Mouse (Mus musculus) limb, embryonic 15.5 days (tissue): ENCODE results near the gene Fkbp8. TPM values are rescaled to one million over a fixed set of nuclear protein-coding genes. Genes with fewer than 3 reads are reported as not detected.

ENCODE experiments used
- ATAC-seq: fragments of 200-750 bp; cut with Nextera tagmentation; 2 replicates; pipeline ENCODE4 v1.8.0; 2017; ENCODE audit warnings: low read depth, moderate TSS enrichment; ENCODE audit not compliant: insufficient number of reproducible peaks, low FRiP score, low TSS enrichment
- H3K27ac ChIP-seq: fragments of 300-500 bp; sonication (generic); 2 replicates; pipeline ENCODE4 v1.5.1; 2015; ENCODE audit warnings: moderate library complexity, mild to moderate bottlenecking, inconsistent platforms
- H3K27me3 ChIP-seq: fragments of 300-500 bp; sonication (generic); 2 replicates; pipeline ENCODE4 v1.6.1; 2015; ENCODE audit warnings: inconsistent platforms
- H3K36me3 ChIP-seq: fragments of 300-500 bp; sonication (generic); 2 replicates; pipeline ENCODE4 v1.6.1; 2015; ENCODE audit warnings: inconsistent platforms
- H3K4me1 ChIP-seq: fragments of 300-500 bp; sonication (generic); 2 replicates; pipeline ENCODE4 v1.6.1; 2015; ENCODE audit warnings: inconsistent platforms
- H3K4me2 ChIP-seq: fragments of 300-500 bp; sonication (generic); 2 replicates; pipeline ENCODE4 v1.6.1; 2015; ENCODE audit warnings: mild to moderate bottlenecking, inconsistent platforms
- H3K4me3 ChIP-seq: fragments of 300-500 bp; sonication (generic); 2 replicates; pipeline ENCODE4 v1.5.1; 2015; ENCODE audit warnings: mild to moderate bottlenecking, inconsistent platforms
- H3K9ac ChIP-seq: fragments of 300-500 bp; sonication (generic); 2 replicates; pipeline ENCODE4 v1.6.1; 2015; ENCODE audit warnings: inconsistent platforms
- H3K9me3 ChIP-seq: fragments of 300-500 bp; sonication (generic); 2 replicates; pipeline ENCODE4 v1.6.1; 2016; ENCODE audit warnings: inconsistent platforms
- WGBS: fragments of 180-500 bp; shearing (Covaris S2); methylation state at CpG from one replicate; pipeline ENCODE4 v1.1.7; 2015; 5-methylcytosine and 5-hydroxymethylcytosine counted together
- polyA plus RNA-seq: library from polyadenylated mRNA; unstranded; fragments of >200 nt; fragmentation: Nextera tagmentation; extraction: Ambion mirVana; gene quantifications from 2 replicates; pipeline ENCODE4 v1.2.1, GENCODE M21; 2015

The Fkbp8 gene
- polyA plus RNA-seq, 1 experiment from 2014 or later, result 274 TPM

DNA sequence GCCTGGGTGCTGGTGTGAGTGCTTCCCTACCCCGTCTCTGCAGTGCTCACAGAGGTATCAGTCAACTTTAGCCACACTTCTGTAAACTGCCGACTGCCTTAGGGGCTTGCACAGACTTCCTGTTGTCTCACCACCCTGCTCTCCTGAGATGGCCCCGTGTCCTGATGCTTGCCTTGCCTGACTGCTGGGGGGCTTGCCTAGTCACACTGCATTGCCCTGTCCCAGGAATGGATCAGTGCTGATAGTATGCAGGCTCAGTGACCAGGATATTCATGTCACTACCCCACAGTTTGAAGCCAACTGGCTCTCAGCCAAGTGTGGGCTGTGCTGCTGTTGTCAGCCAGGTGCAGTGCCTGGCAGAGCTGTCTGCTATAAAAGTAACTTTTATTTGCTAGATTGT is 38.0 kb downstream of the Fkbp8 start:
- WGBS, result 41% methylated on average over 3 of the region's 3 CpGs
- no peaks in the 10 kb centered on the region for H3K27me3 ChIP-seq
- H3K9me3 ChIP-seq, result no peaks in the 10 kb centered on the region
- peaks cover 25% of the 10 kb centered on the region for H3K4me1 ChIP-seq
- no peak overlapping the region for H3K9ac ChIP-seq
- no peak overlapping the region for H3K4me2 ChIP-seq
- ATAC-seq, result no peak
- H3K36me3 ChIP-seq, result peaks cover 7% of the 10 kb centered on the region
- H3K27ac ChIP-seq, result no peak overlapping the region
- no peak overlapping the region for H3K4me3 ChIP-seq

- Histone ChIP-seq H3K36me3 (peaks cover 27% of the 10 kb centered on the region), H3K9me3 (no peaks in the 10 kb centered on the region), H3K4me3 (no peak overlapping the region), H3K27me3 (no peaks in the 10 kb centered on the region), H3K9ac (no peak overlapping the region), H3K4me2 (no peak overlapping the region), H3K27ac (no peak overlapping the region), H3K4me1 (peaks cover 6% of the 10 kb centered on the region)
- no peak for ATAC-seq
Measured at GRCm38 (mm10) chr8:70570360-70570759, 42.8 kb downstream of the Fkbp8 start.

- no peak overlapping the region for H3K4me3 ChIP-seq
- no peak overlapping the region for H3K4me2 ChIP-seq
- H3K9ac ChIP-seq, result no peak overlapping the region
- no peaks in the 10 kb centered on the region for H3K4me1 ChIP-seq
- no peaks in the 10 kb centered on the region for H3K27me3 ChIP-seq
- H3K9me3 ChIP-seq, result no peaks in the 10 kb centered on the region
- WGBS, result 79% methylated on average over 6 of the region's 6 CpGs
- peak; percentile 41; the same call in 1 of the 2 replicates for ATAC-seq
- no peak overlapping the region for H3K27ac ChIP-seq
- H3K36me3 ChIP-seq, result peaks cover 27% of the 10 kb centered on the region
Measured at GRCm38 (mm10) chr8:70570990-70571389, 43.5 kb downstream of the Fkbp8 start.

GRCm38 (mm10) chr8:70574302-70574701 is 46.8 kb downstream of the Fkbp8 start:
- H3K9me3 ChIP-seq, result no peaks in the 10 kb centered on the region
- ATAC-seq, result no peak

DNA sequence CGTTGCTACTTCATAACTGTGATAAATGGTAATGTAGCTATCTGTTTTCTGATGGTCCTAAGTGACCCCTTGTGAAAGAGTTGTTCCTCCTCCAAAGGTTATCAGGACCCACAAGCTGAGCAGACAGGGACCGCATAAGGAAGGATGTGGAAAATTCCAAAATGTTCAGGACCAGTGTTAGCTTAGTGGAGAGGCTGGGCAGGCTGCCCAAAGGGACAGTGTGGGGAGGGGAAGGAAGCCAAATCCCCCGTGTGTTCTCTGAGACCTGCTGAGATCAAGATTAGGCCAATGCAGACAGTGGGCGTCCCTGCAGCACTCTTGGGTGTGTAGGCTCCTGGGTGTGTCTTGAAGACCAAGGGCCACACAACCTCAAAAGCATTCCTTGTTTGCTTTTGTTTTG is 47.4 kb downstream of the Fkbp8 start:
- no peak overlapping the region for H3K4me2 ChIP-seq
- H3K27me3 ChIP-seq, result no peaks in the 10 kb centered on the region
- H3K4me3 ChIP-seq, result no peak overlapping the region
- H3K4me1 ChIP-seq, result no peaks in the 10 kb centered on the region
- H3K9ac ChIP-seq, result no peak overlapping the region
- ATAC-seq, result no peak
- H3K9me3 ChIP-seq, result no peaks in the 10 kb centered on the region
- H3K27ac ChIP-seq, result no peak overlapping the region
- peaks cover 44% of the 10 kb centered on the region for H3K36me3 ChIP-seq
- 78% methylated on average over 4 of the region's 4 CpGs for WGBS

More at GRCm38 (mm10) chr8:70574302-70574701, 46.8 kb downstream of the Fkbp8 start:
- Histone ChIP-seq H3K36me3 (peaks cover 45% of the 10 kb centered on the region), H3K27ac (no peak overlapping the region), H3K9ac (no peak overlapping the region), H3K4me2 (no peak overlapping the region), H3K27me3 (no peaks in the 10 kb centered on the region), H3K4me3 (no peak overlapping the region), H3K4me1 (no peaks in the 10 kb centered on the region)

DNA sequence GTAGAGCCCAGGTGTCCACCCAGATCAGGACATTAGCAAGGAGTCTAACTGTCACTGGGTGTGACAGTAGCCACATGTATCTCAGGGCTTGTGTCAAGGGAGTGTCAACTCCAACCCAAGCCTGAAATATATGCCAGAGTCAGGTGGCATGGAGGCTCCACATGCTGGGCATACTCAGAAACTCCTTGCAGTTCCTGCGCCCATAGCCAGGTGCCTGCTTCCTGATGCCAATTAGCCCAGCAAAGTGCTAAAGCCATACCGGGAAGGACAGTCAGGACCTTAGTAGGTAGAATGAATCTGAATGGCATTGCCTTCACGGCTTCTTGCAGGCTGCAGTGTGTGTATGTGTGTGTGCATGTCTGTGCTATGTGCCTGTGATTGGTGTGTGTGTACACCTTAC is 49.7 kb downstream of the Fkbp8 start:
- H3K4me1 ChIP-seq, result no peaks in the 10 kb centered on the region
- H3K9ac ChIP-seq, result no peak overlapping the region
- H3K36me3 ChIP-seq, result peaks cover 65% of the 10 kb centered on the region
- no peak overlapping the region for H3K27ac ChIP-seq
- H3K4me2 ChIP-seq, result no peak overlapping the region
- H3K9me3 ChIP-seq, result no peaks in the 10 kb centered on the region
- H3K4me3 ChIP-seq, result no peak overlapping the region
- H3K27me3 ChIP-seq, result no peaks in the 10 kb centered on the region
- ATAC-seq, result no peak
- 93% methylated on average over 3 of the region's 3 CpGs for WGBS

DNA sequence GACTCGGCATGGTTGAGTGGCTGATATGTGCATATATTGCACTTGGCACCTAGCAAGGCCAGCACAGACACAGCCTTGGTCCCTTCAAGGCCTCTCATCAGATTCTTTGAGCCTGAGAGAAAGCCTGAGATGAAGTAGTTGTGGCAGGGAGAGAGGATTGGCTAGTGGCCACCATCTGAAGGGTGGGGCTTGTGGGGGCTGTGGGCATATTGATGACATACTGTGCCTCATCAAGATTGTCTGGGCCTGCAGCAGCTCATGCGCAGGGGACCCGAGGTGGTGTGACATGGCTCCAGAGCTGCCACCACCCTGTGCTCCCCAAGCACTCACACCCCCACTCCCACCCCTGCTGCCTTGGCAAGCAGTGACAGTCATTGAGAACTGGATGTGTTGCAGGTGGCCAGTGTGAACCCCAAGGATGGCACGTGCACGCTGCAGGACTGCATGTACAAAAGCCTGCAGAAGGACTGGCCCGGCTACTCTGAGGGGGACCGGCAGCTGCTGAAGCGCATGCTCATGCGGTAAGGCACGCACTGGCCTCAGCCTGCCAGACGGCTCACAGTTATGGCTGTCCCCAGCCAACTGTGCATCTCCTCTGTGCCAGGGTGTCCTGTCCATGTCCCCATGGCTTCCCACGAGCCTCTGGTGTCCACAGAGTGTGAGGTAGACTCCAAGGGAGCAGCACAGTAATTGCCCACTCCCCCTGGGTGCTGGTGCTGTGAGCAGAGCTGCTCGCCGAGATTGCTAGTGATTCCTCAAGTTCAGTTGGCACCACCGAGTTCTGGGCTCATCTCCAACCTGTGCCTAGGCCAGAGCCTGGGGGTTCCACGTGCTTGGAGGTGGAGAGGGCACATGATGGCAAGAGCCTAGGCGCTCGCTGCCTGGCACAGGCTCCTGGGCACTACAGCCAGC is 56.2 kb downstream of the Fkbp8 start:
- WGBS, result 91% methylated on average over 18 of the region's 18 CpGs
- Histone ChIP-seq H3K9me3 (no peaks in the 10 kb centered on the region), H3K27me3 (no peaks in the 10 kb centered on the region), H3K4me1 (no peaks in the 10 kb centered on the region), H3K27ac (no peak overlapping the region), H3K9ac (no peak overlapping the region), H3K4me3 (no peak overlapping the region), H3K4me2 (no peak overlapping the region), H3K36me3 (peaks cover 94% of the 10 kb centered on the region)
- no peak for ATAC-seq

GRCm38 (mm10) chr8:70584606-70585257 is 57.2 kb downstream of the Fkbp8 start:
- Histone ChIP-seq H3K9me3 (no peaks in the 10 kb centered on the region), H3K4me2 (no peak overlapping the region), H3K27ac (no peak overlapping the region), H3K4me1 (no peaks in the 10 kb centered on the region), H3K4me3 (no peak overlapping the region), H3K36me3 (peaks cover 97% of the 10 kb centered on the region), H3K9ac (no peak overlapping the region), H3K27me3 (no peaks in the 10 kb centered on the region)
- 88% methylated on average over 9 of the region's 9 CpGs for WGBS
- ATAC-seq, result 0 out of 2 replicates have a peak, but pooled peaks have one; percentile 12

Other genes starting within 250 kb of the Fkbp8 start
- gene Homer3, start 244.9 kb upstream of the Fkbp8 start, polyA plus RNA-seq, result 36.0 and 40.7 TPM in 2 replicates
- 52.7 and 53.1 TPM in 2 replicates for gene Ddx49, start 225.2 kb upstream of the Fkbp8 start, polyA plus RNA-seq
- 397 and 441 TPM in 2 replicates for gene Cope, start 225.2 kb upstream of the Fkbp8 start, polyA plus RNA-seq
- gene Cers1, start 211.9 kb upstream of the Fkbp8 start, polyA plus RNA-seq, result 8.8 and 9.6 TPM in 2 replicates
- 2.9 and 4.1 TPM in 2 replicates for gene Gdf1, start 197.9 kb upstream of the Fkbp8 start, polyA plus RNA-seq
- 13.8 and 16.7 TPM in 2 replicates for gene Upf1, start 174.4 kb upstream of the Fkbp8 start, polyA plus RNA-seq
- 101 and 104 TPM in 2 replicates for gene Comp, start 154.2 kb upstream of the Fkbp8 start, polyA plus RNA-seq
- gene Crtc1, start 88.1 kb upstream of the Fkbp8 start, polyA plus RNA-seq, result 22.2 and 22.4 TPM in 2 replicates
- 27.9 and 28.2 TPM in 2 replicates for gene Klhl26, start 50.8 kb upstream of the Fkbp8 start, polyA plus RNA-seq
- 6.9 and 9.6 TPM in 2 replicates for gene Tmem59l, start 40.4 kb upstream of the Fkbp8 start, polyA plus RNA-seq
- 91.2 and 97.7 TPM in 2 replicates for gene Crlf1, start 34.6 kb upstream of the Fkbp8 start, polyA plus RNA-seq
- gene Rex1bd, start 21.0 kb upstream of the Fkbp8 start, polyA plus RNA-seq, result 136 and 149 TPM in 2 replicates
- 859 and 940 TPM in 2 replicates for gene Uba52, start 16.9 kb upstream of the Fkbp8 start, polyA plus RNA-seq
- 53.8 and 55.1 TPM in 2 replicates for gene Kxd1, start 232 bp downstream of the Fkbp8 start, polyA plus RNA-seq
- gene Ell, start 11.7 kb downstream of the Fkbp8 start, polyA plus RNA-seq, result 20.4 and 21.1 TPM in 2 replicates
- 111 and 123 TPM in 2 replicates for gene Isyna1, start 66.6 kb downstream of the Fkbp8 start, polyA plus RNA-seq
- 119 and 120 TPM in 2 replicates for gene Ssbp4, start 81.1 kb downstream of the Fkbp8 start, polyA plus RNA-seq
- gene Lrrc25, start 88.4 kb downstream of the Fkbp8 start, polyA plus RNA-seq, result 3.2 and 3.3 TPM in 2 replicates
- gene Gdf15, start 104.7 kb downstream of the Fkbp8 start, polyA plus RNA-seq, result 0.16 and 0.24 TPM in 2 replicates
- gene Pgpep1, start 132.7 kb downstream of the Fkbp8 start, polyA plus RNA-seq, result 57.5 and 60.7 TPM in 2 replicates
- gene Lsm4, start 145.5 kb downstream of the Fkbp8 start, polyA plus RNA-seq, result 199 and 201 TPM in 2 replicates
- gene Jund, start 171.2 kb downstream of the Fkbp8 start, polyA plus RNA-seq, result 69.8 and 81.5 TPM in 2 replicates
- gene Iqcn, start 175.7 kb downstream of the Fkbp8 start, polyA plus RNA-seq, result 0.04 TPM in 2 replicates
- gene Gm3336, start 190.8 kb downstream of the Fkbp8 start, polyA plus RNA-seq, result not detected in 2 replicates
- 0.05 and 0.16 TPM in 2 replicates for gene Pde4c, start 196.0 kb downstream of the Fkbp8 start, polyA plus RNA-seq
- 17.1 and 19.4 TPM in 2 replicates for gene Rab3a, start 227.0 kb downstream of the Fkbp8 start, polyA plus RNA-seq
- gene Mpv17l2, start 233.2 kb downstream of the Fkbp8 start, polyA plus RNA-seq, result 41.9 and 46.1 TPM in 2 replicates
- 85.8 and 91.4 TPM in 2 replicates for gene Pik3r2, start 249.0 kb downstream of the Fkbp8 start, polyA plus RNA-seq